ENCODE assay signal across 8 mouse cellular contexts in genomic region chr19:34192008-34192963, GRCm38 (mm10). TPM values are rescaled to one million over a fixed set of nuclear protein-coding genes. Genes with fewer than 3 reads are reported as not detected.
DNase-seq lines count a peak whose midpoint lies in the region; ATAC-seq and TF ChIP-seq lines count a peak whose summit lies in the region.

Stambpl1 (plus strand) TSS chr19:34192229.

- peaks cover 9% of the 10 kb centered on the region; the same call in 1 of the 2 replicates for H3K27me3 ChIP-seq in forebrain, embryonic 13.5 days
- no peaks in the 10 kb centered on the region for H3K27me3 ChIP-seq in heart, postnatal 0 days (ENCODE audit: control insufficient read depth, insufficient read depth, low read length)
- no peaks in the 10 kb centered on the region for H3K27me3 ChIP-seq in liver, embryonic 14.5 days (ENCODE audit: control insufficient read depth, insufficient read depth, low read length)
- H3K27me3 ChIP-seq in stomach, embryonic 16.5 days (ENCODE audit: control insufficient read depth, insufficient read depth, low read length): no peaks in the 10 kb centered on the region

- H3K4me3 ChIP-seq in forebrain, embryonic 13.5 days: peak within 1 kb of the TSS; percentile 57
- peak within 1 kb of the TSS; percentile 72 for H3K4me3 ChIP-seq in heart, postnatal 0 days (ENCODE audit: low read depth, low read length)
- peak within 1 kb of the TSS; percentile 58 to 60 for H3K4me3 ChIP-seq in liver, embryonic 14.5 days (ENCODE audit: insufficient read depth in 1 of 2, low read depth in 2 of 2, low read length in 2 of 2)
- peak within 1 kb of the TSS; percentile 82 for H3K4me3 ChIP-seq in stomach, embryonic 16.5 days (replicated peaks; ENCODE audit: low read length)

- no peaks in the 10 kb centered on the region for H3K4me1 ChIP-seq in forebrain, embryonic 13.5 days
- peaks cover 7% of the 10 kb centered on the region; the same call in 1 of the 2 replicates for H3K4me1 ChIP-seq in heart, postnatal 0 days (ENCODE audit: control insufficient read depth, insufficient read depth)
- 0 out of 4 replicates have a peak, but pooled peaks cover 0 to 5% of the 10 kb centered on the region in 2 experiments for H3K4me1 ChIP-seq in liver, embryonic 14.5 days (replicated peaks; ENCODE audit: control insufficient read depth in 2 of 2, insufficient read depth in 2 of 2, low read length in 1 of 2)
- H3K4me1 ChIP-seq in stomach, embryonic 16.5 days (ENCODE audit: control insufficient read depth, insufficient read depth, low read length): no peaks in the 10 kb centered on the region

- ATAC-seq in forebrain, embryonic 13.5 days: peak; percentile 88
- peak; percentile 85 for ATAC-seq in heart, postnatal 0 days (ENCODE audit: insufficient read depth, low read depth)
- ATAC-seq in liver, embryonic 14.5 days (ENCODE audit: insufficient read depth): peak; percentile 76
- peak; percentile 90 for ATAC-seq in stomach, embryonic 16.5 days (ENCODE audit: insufficient read depth, low FRiP score)

- no peak within 1 kb of the TSS for H3K27ac ChIP-seq in forebrain, embryonic 13.5 days
- peak within 1 kb of the TSS; percentile 69 for H3K27ac ChIP-seq in heart, postnatal 0 days (ENCODE audit: low read depth)
- no peak within 1 kb of the TSS for H3K27ac ChIP-seq in liver, embryonic 14.5 days
- peak within 1 kb of the TSS; percentile 80 for H3K27ac ChIP-seq in stomach, embryonic 16.5 days (ENCODE audit: low read length)

- WGBS in forebrain, embryonic 13.5 days: under 1% methylated on average over 58 of the region's 62 CpGs
- WGBS in heart, postnatal 0 days: under 1% methylated on average over 58 of the region's 62 CpGs
- WGBS in liver, embryonic 14.5 days (ENCODE audit: insufficient replicate concordance): 1% methylated on average over 61 of the region's 62 CpGs
- WGBS in stomach, embryonic 16.5 days: under 1% methylated on average over 62 of the region's 62 CpGs

- peak within 1 kb of the TSS; percentile 78 for H3K4me2 ChIP-seq in forebrain, embryonic 13.5 days
- H3K4me2 ChIP-seq in heart, postnatal 0 days (ENCODE audit: low read depth, low read length): peak within 1 kb of the TSS; percentile 83
- peak within 1 kb of the TSS; percentile 86 for H3K4me2 ChIP-seq in liver, embryonic 14.5 days (ENCODE audit: low read depth)
- peak within 1 kb of the TSS; percentile 94 for H3K4me2 ChIP-seq in stomach, embryonic 16.5 days (ENCODE audit: low read depth, low read length)

- H3K36me3 ChIP-seq in forebrain, embryonic 13.5 days (ENCODE audit: poor library complexity, severe bottlenecking): no peaks in the 10 kb centered on the region
- no peaks in the 10 kb centered on the region for H3K36me3 ChIP-seq in heart, postnatal 0 days (replicated peaks; ENCODE audit: control insufficient read depth, insufficient read depth, low read length)
- no peaks in the 10 kb centered on the region for H3K36me3 ChIP-seq in liver, embryonic 14.5 days (replicated peaks; ENCODE audit: control insufficient read depth, insufficient read depth, low read depth)
- H3K36me3 ChIP-seq in stomach, embryonic 16.5 days (ENCODE audit: control insufficient read depth, insufficient read depth, low read length): no peaks in the 10 kb centered on the region

- no peak for TF ChIP-seq CTCF in heart, postnatal 0 days (IDR thresholded peaks at IDR 0.05; ENCODE audit: low read depth)
- no peak for TF ChIP-seq CTCF in liver, embryonic 14.5 days (IDR thresholded peaks at IDR 0.05; ENCODE audit: low read depth)

- peak; percentile 89 for DNase-seq in CD4-positive, CD25-positive, alpha-beta regulatory T cell, adult 2 months (ENCODE audit: low read depth, low spot score)
- DNase-seq in c-Kit-positive CD71-positive TER-119-negative erythroid progenitor cells, embryonic 14.5 days (ENCODE audit: low read depth): peak; percentile 15
- DNase-seq in heart, postnatal 0 days (ENCODE audit: low spot score): peak; percentile 58
- DNase-seq in kidney, postnatal 36 days: peak; percentile 59 to 79
- DNase-seq in liver, embryonic 14.5 days (ENCODE audit: low read depth in 3 of 3, low spot score in 3 of 3): peak in 1 of 3 experiments; percentile 22
- DNase-seq in neural tube, embryonic 10.5 days (ENCODE audit: extremely low spot score, low spot score): peak; percentile 68

- TF ChIP-seq EP300 in heart, postnatal 0 days (IDR thresholded peaks at IDR 0.05; ENCODE audit: low read depth): no peak
- no peak for TF ChIP-seq EP300 in liver, embryonic 14.5 days (IDR thresholded peaks at IDR 0.05; ENCODE audit: low read depth)

- no peaks in the 10 kb centered on the region for H3K9me3 ChIP-seq in forebrain, embryonic 13.5 days (replicated peaks)
- no peaks in the 10 kb centered on the region for H3K9me3 ChIP-seq in heart, postnatal 0 days (replicated peaks; ENCODE audit: control insufficient read depth, low read length)
- H3K9me3 ChIP-seq in liver, embryonic 14.5 days (ENCODE audit: control insufficient read depth, low read length): no peaks in the 10 kb centered on the region
- H3K9me3 ChIP-seq in stomach, embryonic 16.5 days (replicated peaks; ENCODE audit: control insufficient read depth, low read length): no peaks in the 10 kb centered on the region

- peak within 1 kb of the TSS; percentile 66 for H3K9ac ChIP-seq in forebrain, embryonic 13.5 days
- H3K9ac ChIP-seq in heart, postnatal 0 days (replicated peaks; ENCODE audit: low read depth, low read length): peak within 1 kb of the TSS; percentile 65
- H3K9ac ChIP-seq in liver, embryonic 14.5 days (replicated peaks): peak within 1 kb of the TSS; percentile 54
- peak within 1 kb of the TSS; percentile 87 for H3K9ac ChIP-seq in stomach, embryonic 16.5 days (ENCODE audit: low read length)

RNA-seq across cellular contexts. Expression of gene Stambpl1, which starts in this region (rescaled TPM):
- 2.9 and 3.8 TPM in 2 replicates for polyA plus RNA-seq in forebrain, embryonic 13.5 days (2015; fragmentation: Nextera tagmentation; extraction: Ambion mirVana)
- total RNA-seq in heart, postnatal 0 days (2014; rRNA removed; ENCODE audit: low replicate concordance): 9.4 and 9.9 TPM in 2 replicates
- polyA plus RNA-seq in heart, postnatal 0 days (2015; fragmentation: Nextera tagmentation; extraction: Ambion mirVana): 7.2 and 7.4 TPM in 2 replicates
- 1.3 and 1.8 TPM in 2 replicates for polyA plus RNA-seq in liver, embryonic 14.5 days (2012; rRNA removed)
- polyA plus RNA-seq in liver, embryonic 14.5 days (2014; fragmentation: Nextera tagmentation; extraction: Ambion mirVana): 2.4 and 2.8 TPM in 2 replicates
- 12.5 and 13.2 TPM in 2 replicates for polyA plus RNA-seq in stomach, embryonic 16.5 days (2015; fragmentation: Nextera tagmentation; extraction: Ambion mirVana)

Comparison
In these comparisons a context has a peak if more than half of its experiments do, and no peak if none do; other contexts are left out.
1. H3K27ac ChIP-seq: peak in heart, postnatal 0 days (single experiment) and stomach, embryonic 16.5 days (single experiment); none in forebrain, embryonic 13.5 days (single experiment) and liver, embryonic 14.5 days (single experiment).
2. Peak in every context shown above with its lines, with median percentiles within 50 percentile points of each other: ATAC-seq, H3K4me2 ChIP-seq, H3K4me3 ChIP-seq and H3K9ac ChIP-seq.